Mouse (Mus musculus) hindbrain, embryonic 11.5 days (tissue): Measurements from ENCODE around the gene Kif19a. TPM values are rescaled to one million over a fixed set of nuclear protein-coding genes. Genes with fewer than 3 reads are reported as not detected.

Source experiments
- ATAC-seq: fragments of 200-750 bp; cut with Nextera tagmentation; 2 replicates; pipeline ENCODE4 v1.8.0; 2017; ENCODE audit warnings: mild to moderate bottlenecking, moderate TSS enrichment, moderate library complexity; ENCODE audit not compliant: low FRiP score
- DNase-seq: peaks from one replicate; pipeline ENCODE4 v3.0.0-alpha.2; 2015; ENCODE audit warnings: low spot score
- H3K27ac ChIP-seq: fragments of 300-500 bp; sonication (generic); 2 replicates; pipeline ENCODE4 v1.5.1; 2014; ENCODE audit warnings: mild to moderate bottlenecking, low read depth, low read length
- H3K27me3 ChIP-seq: fragments of 300-500 bp; sonication (generic); 2 replicates; pipeline ENCODE4 v1.6.1; 2014; ENCODE audit warnings: mild to moderate bottlenecking, low read length, moderate library complexity, mixed read lengths; ENCODE audit not compliant: control insufficient read depth, insufficient read depth
- H3K36me3 ChIP-seq: fragments of 300-500 bp; sonication (generic); 2 replicates; pipeline ENCODE4 v1.6.1; 2014; ENCODE audit warnings: mild to moderate bottlenecking, low read length, moderate library complexity, mixed read lengths; ENCODE audit not compliant: control insufficient read depth, insufficient read depth
- H3K4me1 ChIP-seq: fragments of 300-500 bp; sonication (generic); replicated peaks from 2 replicates; pipeline ENCODE4 v1.6.1; 2014; ENCODE audit warnings: low read length, mixed read lengths; ENCODE audit not compliant: control insufficient read depth, insufficient read depth
- H3K4me2 ChIP-seq: fragments of 300-500 bp; sonication (generic); replicated peaks from 2 replicates; pipeline ENCODE4 v1.6.1; 2014; ENCODE audit warnings: mild to moderate bottlenecking, low read depth, low read length
- H3K4me3 ChIP-seq: fragments of 300-500 bp; sonication (generic); 2 replicates; pipeline ENCODE4 v1.5.1; 2014; ENCODE audit warnings: low read depth, low read length
- H3K9ac ChIP-seq: fragments of 300-500 bp; sonication (generic); 2 replicates; pipeline ENCODE4 v1.6.1; 2014; ENCODE audit warnings: low read depth, low read length
- H3K9me3 ChIP-seq: fragments of 300-500 bp; sonication (generic); 2 replicates; pipeline ENCODE4 v1.6.1; 2016; ENCODE audit warnings: low read length; ENCODE audit not compliant: control insufficient read depth
- WGBS: fragments of 180-500 bp; shearing (Covaris S2); extraction: QIAGEN DNeasy Blood & Tissue Kit; methylation state at CpG from one replicate; pipeline ENCODE4 v1.1.7; 2014; 5-methylcytosine and 5-hydroxymethylcytosine counted together
- polyA plus RNA-seq: library from polyadenylated mRNA; unstranded; fragments of >200 nt; fragmentation: Nextera tagmentation; extraction: Ambion mirVana; gene quantifications from 2 replicates; pipeline ENCODE4 v1.2.1, GENCODE M21; 2014

Kif19a gene
- polyA plus RNA-seq, 1 experiment from 2014 or later, result 1.9 TPM

- no peaks in the 10 kb centered on the region for H3K9me3 ChIP-seq
- H3K4me3 ChIP-seq, result no peak overlapping the region
- H3K27me3 ChIP-seq, result peaks cover 44% of the 10 kb centered on the region
- 9% methylated on average over 30 of the region's 30 CpGs for WGBS
- no peaks in the 10 kb centered on the region for H3K36me3 ChIP-seq
- H3K27ac ChIP-seq, result no peak overlapping the region
- no peak overlapping the region for H3K9ac ChIP-seq
- peak overlapping the region; percentile 30; the same call in 1 of the 2 replicates for H3K4me2 ChIP-seq
- ATAC-seq, result peak; percentile 39
- peaks cover 7% of the 10 kb centered on the region for H3K4me1 ChIP-seq
- peak; percentile 95 for DNase-seq
Measured at GRCm38 (mm10) chr11:114789061-114789714, 24.0 kb downstream of the Kif19a start.

- Histone ChIP-seq H3K27me3 (peaks cover 44% of the 10 kb centered on the region), H3K27ac (no peak overlapping the region), H3K4me2 (no peak overlapping the region), H3K4me3 (no peak overlapping the region), H3K36me3 (no peaks in the 10 kb centered on the region), H3K9ac (no peak overlapping the region), H3K4me1 (peaks cover 7% of the 10 kb centered on the region), H3K9me3 (no peaks in the 10 kb centered on the region)
- DNase-seq, result no peak
- 48% methylated on average over 9 of the region's 9 CpGs for WGBS
- no peak for ATAC-seq
Measured at GRCm38 (mm10) chr11:114789716-114790115, 24.5 kb downstream of the Kif19a start.

GRCm38 (mm10) chr11:114790171-114790570 is 25.0 kb downstream of the Kif19a start:
- Histone ChIP-seq H3K27ac (no peak overlapping the region), H3K9ac (no peak overlapping the region), H3K4me1 (peaks cover 7% of the 10 kb centered on the region), H3K36me3 (no peaks in the 10 kb centered on the region), H3K27me3 (peaks cover 44% of the 10 kb centered on the region), H3K9me3 (no peaks in the 10 kb centered on the region), H3K4me2 (no peak overlapping the region), H3K4me3 (no peak overlapping the region)
- 62% methylated on average over 12 of the region's 12 CpGs for WGBS
- DNase-seq (no peak), ATAC-seq (no peak)

- no peak overlapping the region for H3K27ac ChIP-seq
- no peaks in the 10 kb centered on the region for H3K9me3 ChIP-seq
- peaks cover 11% of the 10 kb centered on the region for H3K4me1 ChIP-seq
- no peak for ATAC-seq
- H3K4me3 ChIP-seq, result no peak overlapping the region
- 27% methylated on average over 4 of the region's 4 CpGs for WGBS
- no peak overlapping the region; the same call in 1 of the 2 replicates for H3K9ac ChIP-seq
- DNase-seq, result no peak
- no peaks in the 10 kb centered on the region for H3K36me3 ChIP-seq
- peaks cover 41% of the 10 kb centered on the region for H3K27me3 ChIP-seq
- no peak overlapping the region for H3K4me2 ChIP-seq
Measured at GRCm38 (mm10) chr11:114790841-114791240, 25.7 kb downstream of the Kif19a start.

- Histone ChIP-seq H3K4me1 (peaks cover 12% of the 10 kb centered on the region), H3K36me3 (no peaks in the 10 kb centered on the region), H3K9ac (peak overlapping the region; percentile 63), H3K27me3 (peaks cover 41% of the 10 kb centered on the region), H3K4me3 (peak overlapping the region; percentile 42), H3K27ac (no peak overlapping the region), H3K4me2 (peak overlapping the region; percentile 89), H3K9me3 (no peaks in the 10 kb centered on the region)
- ATAC-seq, result no peak
- 3% methylated on average over 50 of the region's 50 CpGs for WGBS
- no peak for DNase-seq
Measured at GRCm38 (mm10) chr11:114791351-114791889, 26.2 kb downstream of the Kif19a start.

GRCm38 (mm10) chr11:114791891-114792411 is 26.8 kb downstream of the Kif19a start:
- Histone ChIP-seq H3K27ac (no peak overlapping the region), H3K9ac (peak overlapping the region; percentile 63), H3K4me1 (peaks cover 14% of the 10 kb centered on the region), H3K36me3 (no peaks in the 10 kb centered on the region), H3K27me3 (peaks cover 37% of the 10 kb centered on the region), H3K9me3 (no peaks in the 10 kb centered on the region), H3K4me3 (peak overlapping the region; percentile 42), H3K4me2 (peak overlapping the region; percentile 89)
- ATAC-seq (no peak), DNase-seq (peak; percentile 67)
- under 1% methylated on average over 59 of the region's 59 CpGs for WGBS

- WGBS, result 58% methylated on average over 5 of the region's 5 CpGs
- Histone ChIP-seq H3K4me2 (peak overlapping the region; percentile 49), H3K4me1 (peaks cover 16% of the 10 kb centered on the region), H3K27me3 (peaks cover 26% of the 10 kb centered on the region; the same call in 1 of the 2 replicates), H3K9me3 (no peaks in the 10 kb centered on the region), H3K4me3 (0 out of 2 replicates have a peak overlapping the region, but pooled peaks have one; percentile 14), H3K9ac (no peak overlapping the region; the same call in 1 of the 2 replicates), H3K36me3 (no peaks in the 10 kb centered on the region), H3K27ac (no peak overlapping the region)
- ATAC-seq, result no peak
- DNase-seq, result no peak
Measured at GRCm38 (mm10) chr11:114792931-114793494, 27.8 kb downstream of the Kif19a start.

- Histone ChIP-seq H3K9ac (peak overlapping the region; percentile 34), H3K27ac (peak overlapping the region; percentile 99), H3K9me3 (no peaks in the 10 kb centered on the region), H3K4me3 (peak overlapping the region; percentile 14), H3K4me2 (peak overlapping the region; percentile 49), H3K27me3 (peaks cover 24% of the 10 kb centered on the region; the same call in 1 of the 2 replicates), H3K36me3 (no peaks in the 10 kb centered on the region), H3K4me1 (peaks cover 16% of the 10 kb centered on the region)
- 62% methylated on average over 19 of the region's 19 CpGs for WGBS
- ATAC-seq (no peak), DNase-seq (no peak)
Measured at GRCm38 (mm10) chr11:114793868-114794545, 28.8 kb downstream of the Kif19a start.
